Mouse (Mus musculus) cerebellum, adult 2 months (tissue): Measurements from ENCODE around the gene Clhc1.

Experiments used
- CTCF ChIP-seq: fragments of 200-500 bp; IDR thresholded peaks from 2 replicates; pipeline ENCODE4 v1.5.1; 2011; ENCODE audit warnings: low read depth, mild to moderate bottlenecking, control low read depth, low read length, moderate library complexity, borderline replicate concordance; ENCODE audit not compliant: insufficient read depth
- POLR2A ChIP-seq: fragments of 200-500 bp; IDR thresholded peaks from 2 replicates; pipeline ENCODE4 v1.6.1; 2011; ENCODE audit warnings: low read length, control low read depth, borderline replicate concordance; ENCODE audit not compliant: insufficient read depth

DNA sequence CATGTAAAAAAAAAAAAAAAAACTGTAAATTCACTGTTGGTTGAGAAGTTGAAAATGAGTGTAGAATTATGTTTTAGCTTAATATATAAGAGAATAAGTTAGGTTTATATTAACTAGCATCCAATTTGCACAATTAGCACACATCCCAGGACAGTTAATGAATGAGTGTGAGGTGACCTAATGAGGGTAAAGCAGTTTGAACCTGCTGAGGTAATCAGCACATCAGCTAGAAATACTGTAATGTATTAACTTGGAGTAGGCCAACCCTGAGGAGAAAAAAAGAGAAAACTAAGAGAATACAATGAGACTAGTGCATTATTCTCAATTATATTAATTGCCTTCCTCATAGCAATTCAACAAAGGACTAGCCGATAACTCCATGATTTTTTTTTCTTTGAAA, 38.3 kb upstream of the Clhc1 start:
- TF ChIP-seq CTCF = no peak
- no peak for TF ChIP-seq POLR2A
